Mouse (Mus musculus): ENCODE measurements around the gene Rsl1.
"Not testable (repeated sequence)": the region's sequence is repeated elsewhere in the genome, so short reads cannot be mapped to it uniquely, and the experiment has no call there.

The Rsl1 gene

GRCm38 (mm10) chr13:67172991-67173722, at the start of gene Rsl1:
Gene Rsl1 (plus strand): TSS chr13:67173182.
- peak; percentile 56 for DNase-seq (ENCODE audit: low spot score)

GRCm38 (mm10) chr13:67124460-67124859, 48.5 kb upstream of the Rsl1 start:
- DNase-seq (ENCODE audit: low spot score), result no peak

- DNase-seq (ENCODE audit: low spot score), result not testable (repeated sequence)
Measured at GRCm38 (mm10) chr13:67127507-67127906, 45.5 kb upstream of the Rsl1 start.

- peak; percentile 53 for DNase-seq (ENCODE audit: low spot score)
Measured at GRCm38 (mm10) chr13:67128038-67128721, 44.8 kb upstream of the Rsl1 start.

- not testable (repeated sequence) for DNase-seq (ENCODE audit: low spot score)
Measured at GRCm38 (mm10) chr13:67166122-67166521, 6.9 kb upstream of the Rsl1 start.

GRCm38 (mm10) chr13:67173723-67174055, 707 bp downstream of the Rsl1 start:
- no peak for DNase-seq (ENCODE audit: low spot score)

GRCm38 (mm10) chr13:67194340-67194894, 21.4 kb downstream of the Rsl1 start, which contains the start of gene Zfp455:
Gene Zfp455 (plus strand): TSS chr13:67194506.
- DNase-seq (ENCODE audit: low spot score), result peak; percentile 9

- DNase-seq (ENCODE audit: low spot score), result no peak
Measured at GRCm38 (mm10) chr13:67201656-67202055, 28.7 kb downstream of the Rsl1 start.

GRCm38 (mm10) chr13:67214015-67214607, 41.1 kb downstream of the Rsl1 start:
- DNase-seq (ENCODE audit: low spot score), result no peak
